Mouse (Mus musculus): ENCODE data around the gene Ptprn2.

DNA sequence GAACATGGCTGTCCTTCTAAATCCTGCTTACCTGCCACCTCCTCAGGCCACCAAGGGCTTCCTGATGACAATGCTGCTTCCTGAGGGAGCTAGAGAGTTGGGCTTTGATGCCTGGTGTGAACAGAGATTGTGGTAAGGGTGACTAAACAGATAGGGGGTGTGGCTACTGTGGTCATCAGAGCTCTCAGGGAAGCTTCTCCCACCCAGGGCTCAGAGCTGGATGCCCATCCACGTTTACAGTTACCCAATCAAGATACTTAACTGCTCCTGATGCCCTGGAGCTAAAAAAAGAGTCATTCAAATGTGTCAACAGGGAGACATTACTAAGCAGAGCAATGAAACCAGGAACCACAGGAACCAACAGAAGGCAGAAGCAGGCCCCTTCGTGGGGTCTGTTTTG, 532.4 kb downstream of the Ptprn2 start:
- TF ChIP-seq POLR2A (IDR thresholded peaks at IDR 0.05; ENCODE audit: insufficient read length, low read depth): no peak
- no peak for TF ChIP-seq USF1 (IDR thresholded peaks at IDR 0.05; ENCODE audit: low read depth)
- no peak for TF ChIP-seq TCF3 (IDR thresholded peaks at IDR 0.05; ENCODE audit: insufficient read length, low read depth)
- TF ChIP-seq CEBPB (IDR thresholded peaks at IDR 0.05; ENCODE audit: insufficient read depth, poor library complexity, severe bottlenecking): no peak
- no peak for TF ChIP-seq POLR2AphosphoS2 (IDR thresholded peaks at IDR 0.05; ENCODE audit: insufficient read length, low read depth)
- TF ChIP-seq MAX (IDR thresholded peaks at IDR 0.05; ENCODE audit: low read depth): no peak
- no peak for TF ChIP-seq MYOD1 (IDR thresholded peaks at IDR 0.05; ENCODE audit: control insufficient read depth in 1 of 3, insufficient read length in 2 of 3, low read depth in 2 of 3)
- TF ChIP-seq E2F4 (IDR thresholded peaks at IDR 0.05; ENCODE audit: insufficient read depth): no peak
- TF ChIP-seq TCF12 (IDR thresholded peaks at IDR 0.05; ENCODE audit: insufficient read depth, poor library complexity, severe bottlenecking): no peak
- TF ChIP-seq MYOG (IDR thresholded peaks at IDR 0.05; ENCODE audit: control insufficient read depth in 1 of 3, insufficient read depth in 1 of 3, insufficient read length in 2 of 3, low read depth in 2 of 3): no peak
- TF ChIP-seq SRF (IDR thresholded peaks at IDR 0.05; ENCODE audit: control insufficient read depth, insufficient read length, low read depth): no peak
